Mouse (Mus musculus) naive thymus-derived CD4-positive, alpha-beta T cell, adult 2 months (primary cell): ENCODE results near the gene Aptx.
A peak's percentile ranks its signal among the peaks of the same experiment; 100 is the strongest.

Source experiments
- DNase-seq: peaks from one replicate; pipeline ENCODE4 v3.0.0-alpha.2; 2011; ENCODE audit warnings: low read depth

The Aptx gene

DNA sequence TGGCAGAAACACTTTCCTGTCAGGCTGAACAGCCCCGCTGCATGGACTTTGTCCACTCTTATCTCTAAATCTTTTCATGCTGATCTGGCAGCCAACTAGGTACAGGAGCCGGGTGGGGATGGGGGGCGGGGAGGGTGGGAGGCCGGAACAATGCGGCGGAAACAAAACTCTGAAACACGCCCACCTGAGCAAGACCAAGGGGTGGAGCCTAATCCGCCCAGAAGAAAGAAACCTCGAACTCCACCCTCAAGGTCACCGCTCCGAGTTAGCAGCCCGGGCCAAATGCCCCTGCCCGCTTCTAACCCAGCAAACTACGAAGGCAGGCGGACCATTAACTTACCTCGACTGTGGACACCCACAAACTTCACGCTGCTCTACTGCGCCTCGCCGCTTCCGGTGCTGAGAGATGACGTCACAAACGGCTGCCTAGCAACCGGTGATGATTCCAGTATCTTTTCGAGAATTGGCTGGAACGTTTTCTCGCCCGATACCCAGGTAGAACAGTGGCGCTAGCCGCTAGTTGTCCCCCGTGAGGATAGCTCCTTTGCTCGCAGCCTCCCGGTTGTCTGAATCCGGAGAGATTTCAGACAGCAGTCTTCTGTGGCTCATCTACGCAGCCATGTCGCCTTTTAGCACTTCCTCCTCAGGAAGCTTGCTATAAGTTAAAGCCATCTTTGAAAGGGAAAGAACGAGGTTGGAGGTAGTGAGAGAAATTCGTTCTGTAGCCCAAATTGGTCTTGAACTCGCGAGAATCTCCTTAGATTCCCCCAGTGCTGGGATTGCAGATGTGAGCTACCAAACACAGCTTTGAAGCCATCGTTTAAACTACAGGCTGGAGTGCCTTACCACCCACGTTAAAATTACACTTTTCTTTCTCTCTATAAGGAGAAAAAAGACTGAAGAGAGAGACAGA is at the start of gene Aptx:
Gene Aptx (minus strand): TSS at position 398 of the 913 bp plus-strand sequence.
- peak; percentile 98 for DNase-seq

- DNase-seq = no peak
Observed at GRCm38 (mm10) chr4:40735351-40735750, 32.4 kb upstream of the Aptx start.

GRCm38 (mm10) chr4:40731262-40731661 is 28.3 kb upstream of the Aptx start:
- no peak for DNase-seq

GRCm38 (mm10) chr4:40727247-40727646 is 24.3 kb upstream of the Aptx start:
- DNase-seq = peak; percentile 48

- no peak for DNase-seq
Observed at GRCm38 (mm10) chr4:40725554-40725953, 22.6 kb upstream of the Aptx start.

GRCm38 (mm10) chr4:40725141-40725540 is 22.1 kb upstream of the Aptx start:
- no peak for DNase-seq

DNA sequence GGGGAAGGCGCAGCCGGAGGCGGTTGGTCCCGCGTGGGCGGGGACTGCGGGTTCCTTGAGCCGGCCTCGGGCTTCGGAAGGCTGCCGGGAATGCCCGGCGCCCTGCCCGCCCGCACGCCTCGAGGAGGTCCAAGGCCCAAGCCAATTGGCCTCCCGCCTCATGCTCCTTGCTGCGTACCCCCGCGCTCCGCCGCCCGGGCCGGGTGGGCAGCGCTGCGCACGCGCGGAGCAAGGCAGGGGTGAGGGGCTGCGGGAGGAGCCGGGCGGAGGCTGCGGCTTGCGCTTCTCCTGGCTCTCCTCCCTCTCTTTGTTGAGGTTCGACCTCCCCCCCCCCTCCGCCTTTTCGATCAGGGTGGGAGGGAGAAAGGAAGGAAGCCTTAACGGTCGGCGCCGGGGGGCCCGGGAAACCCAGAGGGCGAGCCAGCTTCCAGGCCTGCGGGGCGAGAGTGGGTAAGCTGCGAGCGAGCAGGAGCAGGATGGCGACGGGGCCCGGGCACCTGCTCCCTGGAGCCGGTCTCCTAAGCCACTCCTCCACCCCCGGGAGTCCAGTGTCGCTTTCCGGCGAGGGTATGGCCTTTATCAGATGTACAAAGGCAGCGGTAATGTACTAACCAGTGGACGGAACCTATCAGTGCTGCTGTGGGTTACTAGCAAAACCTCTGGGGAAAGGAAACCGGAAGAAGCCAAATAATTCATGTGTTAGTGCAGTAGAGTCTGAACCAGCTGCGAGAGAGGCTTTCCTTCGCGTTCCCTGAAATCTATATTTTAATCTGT is 19.9 kb upstream of the Aptx start:
- DNase-seq = peak; percentile 83

GRCm38 (mm10) chr4:40722011-40722666 is 19.1 kb upstream of the Aptx start, which contains the start of gene Dnaja1:
Gene Dnaja1, plus strand, starts transcription at chr4:40722150.
- DNase-seq = peak; percentile 98

- peak; percentile 90 for DNase-seq
Observed at GRCm38 (mm10) chr4:40720910-40721309, 17.9 kb upstream of the Aptx start.

DNA sequence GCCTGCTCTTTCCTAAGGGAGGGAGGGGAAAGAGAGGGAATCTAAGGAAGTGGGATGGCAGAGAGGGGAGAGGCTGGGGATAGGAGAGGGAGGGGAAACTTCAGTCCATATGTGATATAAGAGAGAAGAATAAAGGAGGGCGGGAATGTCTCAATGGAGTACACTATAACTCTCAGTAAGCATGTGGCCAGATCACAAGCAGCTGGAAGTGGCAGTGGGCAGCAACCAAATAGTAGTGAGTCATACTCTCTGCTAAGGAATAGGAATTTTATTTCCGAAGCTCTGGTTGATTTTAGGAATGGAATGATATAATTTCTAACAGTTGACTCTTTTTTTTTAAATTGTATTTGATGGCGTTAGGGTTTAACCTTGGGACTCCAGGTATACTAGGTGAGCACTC is 14.1 kb upstream of the Aptx start:
- no peak for DNase-seq

DNA sequence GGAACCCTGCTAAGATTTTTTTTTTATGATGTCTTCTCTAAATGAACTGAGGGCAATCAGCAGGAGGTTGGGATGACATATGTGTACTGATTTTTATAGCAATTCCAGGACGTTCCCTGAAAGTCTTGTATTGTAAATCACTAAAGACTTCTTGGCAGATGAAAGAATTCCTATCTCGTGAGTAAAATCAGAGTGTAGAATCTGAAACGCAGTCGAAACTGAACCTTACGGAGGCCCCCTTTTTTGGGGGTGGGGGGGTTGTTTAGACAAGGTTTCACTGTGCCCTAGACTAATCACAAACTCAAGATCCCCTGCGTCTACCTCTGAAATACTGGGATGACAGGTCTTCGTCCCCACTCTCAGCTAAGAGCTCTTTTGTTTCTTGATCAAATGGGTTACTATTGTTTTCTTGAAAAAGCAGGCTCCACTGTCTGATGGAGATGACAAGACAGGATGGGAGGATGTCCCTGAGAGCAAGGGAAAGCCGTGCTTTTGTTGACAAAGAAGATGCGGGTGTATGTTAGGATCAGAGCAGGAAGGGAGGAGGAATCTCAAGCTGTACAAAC is 799 bp upstream of the Aptx start:
- no peak for DNase-seq

GRCm38 (mm10) chr4:40701796-40702195 is 1.2 kb downstream of the Aptx start:
- no peak for DNase-seq

DNA sequence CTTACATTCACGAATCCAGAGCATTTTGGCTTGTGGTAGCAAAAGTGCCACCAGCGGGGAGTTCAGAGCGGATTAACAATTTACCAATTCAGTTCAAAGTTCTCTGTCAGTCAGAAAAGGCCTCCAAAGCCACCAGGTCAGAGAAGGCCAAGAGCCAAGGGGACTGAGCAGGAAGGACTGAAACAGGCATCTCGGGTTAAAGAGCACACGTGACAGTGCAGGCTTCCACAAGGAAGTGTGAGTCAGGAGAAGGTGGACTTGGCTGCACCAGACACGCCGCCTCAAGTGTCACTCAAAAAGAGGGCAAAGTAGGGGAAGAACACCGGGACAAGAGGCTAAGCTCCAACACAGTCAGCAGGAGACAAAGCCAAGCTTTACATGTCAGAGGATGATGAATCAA is 2.8 kb downstream of the Aptx start:
- DNase-seq = no peak

GRCm38 (mm10) chr4:40697059-40697458 is 5.9 kb downstream of the Aptx start:
- no peak for DNase-seq

- no peak for DNase-seq
Observed at GRCm38 (mm10) chr4:40691100-40691499, 11.9 kb downstream of the Aptx start.

DNA sequence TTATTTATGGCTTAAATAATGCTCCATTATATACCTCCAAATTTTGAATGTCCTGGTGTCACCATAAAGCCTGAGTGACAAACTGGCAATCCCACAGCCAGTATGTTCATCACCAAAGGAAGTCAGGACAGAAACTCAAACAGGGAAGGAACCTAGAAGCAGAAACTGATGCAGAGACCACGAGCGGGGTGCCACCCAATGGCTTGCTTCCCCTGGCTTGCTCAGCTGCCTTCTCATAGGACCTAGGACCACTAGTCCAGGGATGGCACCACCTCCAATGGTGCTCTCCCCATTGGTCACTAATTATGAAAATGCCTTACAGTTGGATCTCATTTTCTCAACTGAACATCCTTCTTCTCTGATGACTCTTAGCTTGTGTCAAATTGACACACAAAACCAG is 19.7 kb downstream of the Aptx start:
- DNase-seq = no peak

DNA sequence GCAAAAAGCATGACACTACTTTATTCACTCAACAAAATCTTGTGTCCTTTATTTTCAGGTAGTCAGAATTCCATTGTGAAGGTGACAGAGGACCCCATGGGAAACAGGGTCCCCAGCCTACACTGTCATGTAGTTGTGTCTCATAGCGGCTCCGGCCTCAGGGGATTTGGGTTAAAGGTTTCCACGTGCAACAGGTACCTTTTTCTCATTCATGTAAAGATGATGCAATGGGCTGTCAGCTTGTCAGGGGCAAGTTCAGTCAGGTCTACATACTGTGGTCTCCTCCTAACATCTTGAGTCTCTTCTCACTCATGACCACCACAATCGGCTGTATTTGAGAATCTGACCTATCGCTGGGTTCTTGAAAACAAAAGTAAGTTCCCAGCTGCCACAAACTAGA is 20.6 kb downstream of the Aptx start:
- DNase-seq = no peak

DNA sequence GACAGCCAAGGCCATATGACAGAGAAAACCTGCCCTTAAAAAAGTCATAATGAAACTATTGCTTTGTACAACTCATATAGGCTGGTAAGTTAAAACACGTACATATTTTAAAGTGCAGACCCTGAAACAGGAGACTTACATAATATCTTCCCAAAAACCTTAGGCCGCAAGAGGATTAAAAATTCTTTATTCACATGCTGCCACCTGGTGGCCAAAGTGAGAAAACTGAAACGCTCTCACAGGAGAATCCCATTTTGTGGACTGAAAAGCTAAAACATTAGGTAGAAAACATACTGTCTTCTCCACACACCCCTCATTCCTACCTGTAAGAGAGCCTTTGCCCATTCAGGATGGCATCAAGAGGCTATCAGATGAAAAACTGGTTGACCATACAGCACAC is 21.1 kb downstream of the Aptx start:
- peak; percentile 68 for DNase-seq

GRCm38 (mm10) chr4:40680250-40680860 is 22.6 kb downstream of the Aptx start:
- DNase-seq = peak; percentile 85

DNA sequence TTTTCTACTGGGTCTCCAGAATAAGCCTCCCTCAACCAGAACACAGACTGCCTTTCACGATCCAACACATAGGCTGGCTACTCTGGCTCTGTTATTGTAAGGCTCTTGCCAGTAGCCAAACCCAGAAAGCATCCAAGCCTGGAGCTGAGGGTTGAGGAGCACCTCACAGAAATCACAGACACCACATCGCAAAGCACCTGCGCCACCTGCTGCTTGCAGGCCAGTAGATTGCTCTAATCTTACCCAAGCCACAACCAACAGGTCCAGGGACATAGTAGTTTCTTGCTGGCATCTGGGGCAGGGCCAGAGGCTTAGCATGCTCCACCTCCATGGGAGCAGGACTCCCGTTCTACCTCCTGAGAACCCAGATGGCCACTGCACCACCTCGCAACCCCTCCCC is 25.9 kb downstream of the Aptx start:
- no peak for DNase-seq

- DNase-seq = no peak
Observed at GRCm38 (mm10) chr4:40676338-40676737, 26.7 kb downstream of the Aptx start.

DNA sequence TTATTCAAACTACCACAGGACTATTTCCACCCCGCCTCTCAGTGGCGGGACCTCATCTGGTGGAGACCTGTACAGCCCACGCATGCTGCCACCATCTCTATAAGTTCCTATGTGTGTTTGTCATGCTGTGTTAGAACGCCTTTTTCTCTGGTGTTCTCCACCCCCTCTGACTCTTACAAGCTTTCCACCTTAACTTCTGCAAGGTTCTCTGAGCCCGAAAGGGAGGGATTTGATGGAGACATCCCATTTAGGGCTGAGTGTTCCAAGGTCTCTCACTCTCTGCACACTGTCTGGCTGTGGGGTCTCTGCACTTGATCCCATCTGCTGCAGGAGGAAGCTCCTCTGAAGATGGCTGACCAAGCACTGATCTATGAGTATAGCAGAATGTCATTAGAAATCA is 29.5 kb downstream of the Aptx start:
- DNase-seq = no peak
